Mouse (Mus musculus) hindbrain, embryonic 12.5 days (tissue): ENCODE measurements around the gene Esrrg. TPM values are rescaled to one million over a fixed set of nuclear protein-coding genes. Genes with fewer than 3 reads are reported as not detected.

Experiments used
- ATAC-seq: fragments of 200-750 bp; cut with Nextera tagmentation; 2 replicates; pipeline ENCODE4 v1.8.0; 2017; ENCODE audit warnings: moderate TSS enrichment; ENCODE audit not compliant: low FRiP score
- H3K27ac ChIP-seq: fragments of 300-500 bp; sonication (generic); 2 replicates; pipeline ENCODE4 v1.5.1; 2016; ENCODE audit warnings: mild to moderate bottlenecking
- H3K27me3 ChIP-seq: fragments of 300-500 bp; sonication (generic); 2 replicates; pipeline ENCODE4 v1.6.1; 2016; ENCODE audit warnings: mild to moderate bottlenecking
- H3K36me3 ChIP-seq: fragments of 300-500 bp; sonication (generic); 2 replicates; pipeline ENCODE4 v1.6.1; 2016; ENCODE audit warnings: mild to moderate bottlenecking
- H3K4me1 ChIP-seq: fragments of 300-500 bp; sonication (generic); 2 replicates; pipeline ENCODE4 v1.6.1; 2016
- H3K4me2 ChIP-seq: fragments of 300-500 bp; sonication (generic); replicated peaks from 2 replicates; pipeline ENCODE4 v1.6.1; 2016; ENCODE audit warnings: mild to moderate bottlenecking
- H3K4me3 ChIP-seq: fragments of 300-500 bp; sonication (generic); 2 replicates; pipeline ENCODE4 v1.5.1; 2016; ENCODE audit warnings: mild to moderate bottlenecking
- H3K9ac ChIP-seq: fragments of 300-500 bp; sonication (generic); 2 replicates; pipeline ENCODE4 v1.6.1; 2016; ENCODE audit warnings: mild to moderate bottlenecking, moderate library complexity
- H3K9me3 ChIP-seq: fragments of 300-500 bp; sonication (generic); replicated peaks from 2 replicates; pipeline ENCODE4 v1.6.1; 2016; ENCODE audit warnings: mild to moderate bottlenecking
- WGBS: fragments of 180-500 bp; shearing (Covaris S2); methylation state at CpG from one replicate; pipeline ENCODE4 v1.1.7; 2016; 5-methylcytosine and 5-hydroxymethylcytosine counted together
- polyA plus RNA-seq: library from polyadenylated mRNA; unstranded; fragments of >200 nt; fragmentation: Nextera tagmentation; extraction: Ambion mirVana; gene quantifications from 2 replicates; pipeline ENCODE4 v1.2.1, GENCODE M21; 2016

The Esrrg gene
- polyA plus RNA-seq, 1 experiment from 2014 or later: 19.3 TPM

- ATAC-seq: no peak
- Histone ChIP-seq H3K4me2 (no peak overlapping the region), H3K9me3 (no peaks in the 10 kb centered on the region), H3K4me3 (no peak overlapping the region), H3K36me3 (no peaks in the 10 kb centered on the region), H3K27me3 (no peaks in the 10 kb centered on the region), H3K27ac (no peak overlapping the region), H3K9ac (no peak overlapping the region), H3K4me1 (no peaks in the 10 kb centered on the region; the same call in none of the 2 replicates)
- WGBS: 73% methylated on average over 5 of the region's 5 CpGs
Measured at GRCm38 (mm10) chr1:187762641-187763450, 154.3 kb downstream of the Esrrg start.

DNA sequence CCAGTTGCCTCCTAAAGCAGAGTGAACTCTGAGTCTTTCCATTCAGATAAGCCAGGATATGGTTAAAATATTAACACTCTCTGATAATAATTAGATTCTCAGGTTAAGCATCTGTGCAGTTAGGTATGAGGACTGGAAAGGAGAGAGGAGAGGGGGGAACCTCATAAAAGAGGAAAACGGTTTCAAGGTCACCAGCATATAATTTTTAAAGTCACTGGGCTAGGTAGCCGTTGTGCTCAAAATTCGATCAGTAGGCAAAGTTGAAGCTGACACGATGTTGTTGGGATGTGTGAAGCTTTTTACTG is 154.8 kb downstream of the Esrrg start:
- Histone ChIP-seq H3K27me3 (no peaks in the 10 kb centered on the region), H3K36me3 (no peaks in the 10 kb centered on the region), H3K4me2 (no peak overlapping the region), H3K4me1 (no peaks in the 10 kb centered on the region; the same call in 1 of the 2 replicates), H3K9ac (no peak overlapping the region), H3K27ac (no peak overlapping the region), H3K4me3 (no peak overlapping the region), H3K9me3 (no peaks in the 10 kb centered on the region)
- WGBS: 78% methylated on average over 4 of the region's 4 CpGs
- no peak for ATAC-seq

DNA sequence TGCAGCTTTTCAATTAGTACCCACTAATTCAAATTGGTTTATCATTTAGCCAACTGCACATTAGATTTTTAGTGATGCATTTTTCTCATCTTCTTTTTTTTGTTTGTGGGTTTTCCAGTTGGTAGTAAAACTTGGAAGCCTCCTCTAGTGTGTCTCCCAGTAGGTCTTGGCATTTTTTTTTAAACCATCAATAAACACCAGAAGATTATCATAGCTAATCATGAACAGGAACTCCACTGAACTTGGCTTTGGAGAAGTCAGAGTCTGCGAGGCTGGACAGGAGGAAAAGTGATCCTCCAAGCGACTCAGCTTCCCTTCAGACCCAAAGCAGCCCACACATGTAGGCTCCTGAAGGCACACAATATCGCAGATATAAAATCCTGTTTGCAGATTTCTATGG is 155.2 kb downstream of the Esrrg start:
- no peak for ATAC-seq
- no peaks in the 10 kb centered on the region for H3K9me3 ChIP-seq

GRCm38 (mm10) chr1:187765577-187765976 is 157.0 kb downstream of the Esrrg start:
- Histone ChIP-seq H3K4me3 (no peak overlapping the region), H3K36me3 (no peaks in the 10 kb centered on the region), H3K27ac (no peak overlapping the region), H3K4me1 (no peaks in the 10 kb centered on the region; the same call in 1 of the 2 replicates), H3K4me2 (no peak overlapping the region), H3K9ac (no peak overlapping the region), H3K9me3 (no peaks in the 10 kb centered on the region), H3K27me3 (no peaks in the 10 kb centered on the region)
- WGBS: 53% methylated on average over 5 of the region's 5 CpGs
- no peak for ATAC-seq

More for the DNA sequence above, 155.2 kb downstream of the Esrrg start:
- H3K36me3 ChIP-seq: no peaks in the 10 kb centered on the region
- no peak overlapping the region for H3K4me3 ChIP-seq
- no peak overlapping the region for H3K27ac ChIP-seq
- no peaks in the 10 kb centered on the region; the same call in 1 of the 2 replicates for H3K4me1 ChIP-seq
- no peak overlapping the region for H3K9ac ChIP-seq
- no peak overlapping the region for H3K4me2 ChIP-seq
- WGBS: 79% methylated on average over 3 of the region's 3 CpGs
- no peaks in the 10 kb centered on the region for H3K27me3 ChIP-seq

DNA sequence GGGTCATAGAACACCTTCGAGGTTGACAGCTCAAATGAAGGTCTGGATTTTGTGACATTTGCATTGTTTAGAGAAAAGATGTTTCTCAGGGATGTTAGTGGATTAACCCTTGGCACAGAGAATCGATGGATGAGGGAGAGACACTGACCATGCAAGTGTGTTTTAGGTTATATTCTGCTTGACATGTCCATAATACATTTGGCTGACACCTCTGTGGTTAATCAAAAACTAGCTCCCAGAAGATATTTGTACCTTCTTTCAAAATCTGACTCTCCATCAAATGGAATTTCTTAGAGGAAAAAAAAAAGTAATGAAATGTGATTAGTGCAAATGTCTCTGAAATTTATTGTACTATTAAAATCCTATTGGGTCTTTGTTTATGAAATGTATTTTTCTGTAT is 158.8 kb downstream of the Esrrg start:
- 84% methylated on average over 2 of the region's 2 CpGs for WGBS
- no peaks in the 10 kb centered on the region for H3K36me3 ChIP-seq
- no peak for ATAC-seq
- no peak overlapping the region for H3K4me2 ChIP-seq
- no peaks in the 10 kb centered on the region for H3K27me3 ChIP-seq
- H3K9ac ChIP-seq: no peak overlapping the region
- no peak overlapping the region for H3K4me3 ChIP-seq
- no peaks in the 10 kb centered on the region for H3K9me3 ChIP-seq
- H3K27ac ChIP-seq: no peak overlapping the region
- no peaks in the 10 kb centered on the region; the same call in 1 of the 2 replicates for H3K4me1 ChIP-seq

- Histone ChIP-seq H3K4me2 (no peak overlapping the region), H3K27me3 (no peaks in the 10 kb centered on the region), H3K27ac (no peak overlapping the region), H3K9ac (no peak overlapping the region), H3K4me1 (no peaks in the 10 kb centered on the region; the same call in 1 of the 2 replicates), H3K4me3 (no peak overlapping the region), H3K9me3 (no peaks in the 10 kb centered on the region), H3K36me3 (no peaks in the 10 kb centered on the region)
- WGBS: 94% methylated on average over 3 of the region's 3 CpGs
- ATAC-seq: no peak
Measured at GRCm38 (mm10) chr1:187770234-187770633, 161.6 kb downstream of the Esrrg start.

GRCm38 (mm10) chr1:187771067-187771466 is 162.5 kb downstream of the Esrrg start:
- no peaks in the 10 kb centered on the region for H3K9me3 ChIP-seq
- WGBS: 71% methylated on average over 4 of the region's 4 CpGs
- no peak for ATAC-seq

GRCm38 (mm10) chr1:187779589-187780178 is 171.1 kb downstream of the Esrrg start:
- Histone ChIP-seq H3K36me3 (no peaks in the 10 kb centered on the region), H3K9me3 (no peaks in the 10 kb centered on the region), H3K9ac (no peak overlapping the region), H3K4me1 (0 out of 2 replicates have a peak, but pooled peaks cover 2% of the 10 kb centered on the region), H3K4me2 (no peak overlapping the region), H3K27ac (no peak overlapping the region), H3K27me3 (no peaks in the 10 kb centered on the region), H3K4me3 (no peak overlapping the region)
- 38% methylated on average over 10 of the region's 10 CpGs for WGBS
- peak; percentile 75 for ATAC-seq

More at GRCm38 (mm10) chr1:187771067-187771466, 162.5 kb downstream of the Esrrg start:
- Histone ChIP-seq H3K4me2 (no peak overlapping the region), H3K4me3 (no peak overlapping the region), H3K4me1 (no peaks in the 10 kb centered on the region), H3K27ac (no peak overlapping the region), H3K36me3 (no peaks in the 10 kb centered on the region), H3K27me3 (no peaks in the 10 kb centered on the region), H3K9ac (no peak overlapping the region)

DNA sequence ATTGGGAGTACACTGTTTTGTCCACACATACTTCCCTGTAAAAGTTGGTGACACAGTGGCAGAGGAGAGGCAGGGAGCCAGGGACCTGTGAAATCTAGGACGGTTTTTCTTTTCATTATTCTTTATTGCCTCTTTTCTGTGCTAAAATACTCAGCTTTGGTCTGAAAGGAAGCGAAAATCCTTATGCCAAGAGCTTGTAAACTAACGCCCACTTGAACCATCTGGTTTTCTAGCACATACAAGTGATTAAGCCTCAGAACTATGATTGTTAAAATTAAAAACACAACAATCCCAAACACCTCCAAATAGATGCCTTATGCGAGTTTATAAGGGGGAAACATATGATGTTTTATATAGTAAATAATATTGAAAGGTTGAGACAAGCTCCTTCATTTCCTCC is 176.6 kb downstream of the Esrrg start:
- H3K9ac ChIP-seq: no peak overlapping the region
- ATAC-seq: no peak
- 89% methylated on average over 4 of the region's 4 CpGs for WGBS

DNA sequence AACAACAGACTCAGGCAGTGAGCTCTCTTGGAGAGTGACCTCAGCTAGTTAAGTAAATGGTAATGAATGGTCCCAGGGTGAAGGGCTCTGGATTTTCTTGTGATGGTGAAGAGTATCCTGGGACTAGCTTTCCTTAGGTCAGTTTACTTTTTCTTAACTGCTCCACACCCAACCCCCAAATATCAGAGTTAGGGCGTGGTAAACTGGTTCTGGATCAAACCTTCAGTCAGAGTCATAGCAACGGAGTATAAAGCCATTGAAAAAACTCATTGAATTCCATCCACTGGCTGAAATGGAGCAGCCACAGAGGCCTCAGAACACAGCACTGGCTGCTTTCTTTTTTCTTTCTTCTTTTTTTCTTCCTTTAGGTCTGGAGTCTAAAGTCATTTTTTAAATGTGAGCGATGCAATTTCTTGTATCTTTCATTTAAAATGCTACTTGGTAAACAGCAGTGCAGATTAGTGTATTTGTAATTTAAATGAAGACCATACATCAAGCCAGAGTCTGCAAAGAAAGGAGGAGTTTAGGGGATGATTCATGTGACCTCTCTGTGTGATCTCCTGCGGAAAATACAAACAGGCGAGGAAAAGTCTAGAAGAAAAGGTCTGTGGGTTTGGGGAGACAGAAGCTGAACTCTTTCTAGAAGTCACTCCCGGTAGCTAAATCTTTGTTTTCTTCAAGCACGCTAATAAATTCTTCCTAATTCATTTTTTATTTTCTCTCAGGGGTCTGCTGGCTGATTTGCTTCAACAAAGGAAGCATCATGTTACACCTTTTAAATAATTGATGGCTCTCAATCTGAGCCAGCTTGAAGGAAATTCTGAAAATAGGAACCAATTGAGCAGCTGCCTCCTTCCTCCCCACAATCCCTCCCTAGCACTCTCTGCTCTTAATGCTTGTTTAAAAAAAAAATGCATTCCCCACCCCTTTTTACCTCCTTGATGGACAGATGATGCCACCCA is 178.7 kb downstream of the Esrrg start:
- Histone ChIP-seq H3K4me3 (no peak overlapping the region), H3K36me3 (no peaks in the 10 kb centered on the region), H3K4me2 (no peak overlapping the region), H3K9ac (no peak overlapping the region), H3K27me3 (no peaks in the 10 kb centered on the region), H3K4me1 (peaks cover 13% of the 10 kb centered on the region), H3K27ac (peak overlapping the region; percentile 62), H3K9me3 (no peaks in the 10 kb centered on the region)
- no peak for ATAC-seq
- WGBS: 19% methylated on average over 7 of the region's 7 CpGs

More for the DNA sequence above, 176.6 kb downstream of the Esrrg start:
- Histone ChIP-seq H3K27ac (no peak overlapping the region), H3K4me1 (peaks cover 13% of the 10 kb centered on the region), H3K9me3 (no peaks in the 10 kb centered on the region), H3K36me3 (no peaks in the 10 kb centered on the region), H3K27me3 (no peaks in the 10 kb centered on the region), H3K4me3 (no peak overlapping the region), H3K4me2 (no peak overlapping the region)

DNA sequence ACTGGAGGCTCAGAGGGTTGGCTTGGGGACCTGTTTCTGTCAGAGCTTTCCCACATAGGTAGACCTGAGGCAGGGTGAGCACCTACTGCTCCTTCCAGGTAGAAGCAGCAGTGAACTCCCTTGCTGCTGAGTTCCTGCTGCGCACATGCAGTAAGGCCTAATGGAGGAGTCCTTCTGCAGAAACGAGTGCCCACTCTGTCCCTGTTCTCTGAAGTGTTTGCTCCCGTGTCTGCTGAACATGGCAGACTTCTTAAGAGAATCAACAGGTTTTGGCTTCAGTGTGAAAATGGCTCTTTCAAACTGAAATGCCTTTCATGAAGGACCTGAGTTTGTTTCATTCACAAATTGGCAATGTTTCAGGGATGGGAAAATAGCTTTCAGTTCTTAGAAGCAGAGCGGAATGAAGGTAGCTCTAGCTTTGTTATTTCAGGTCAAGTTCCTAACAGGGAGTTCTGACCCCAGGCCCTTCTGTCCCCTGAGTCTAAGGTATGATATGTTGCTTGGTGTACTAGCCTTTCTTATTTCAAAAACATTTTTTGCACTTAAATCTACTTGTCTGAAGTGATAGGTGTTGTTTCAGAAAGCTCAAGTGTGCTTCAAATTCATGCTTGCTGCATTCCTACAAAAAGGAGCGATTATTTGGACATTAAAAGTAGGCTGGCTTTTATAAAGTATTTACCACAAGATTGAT is 185.8 kb downstream of the Esrrg start:
- Histone ChIP-seq H3K27me3 (no peaks in the 10 kb centered on the region), H3K9ac (no peak overlapping the region), H3K36me3 (no peaks in the 10 kb centered on the region), H3K4me3 (no peak overlapping the region), H3K4me2 (no peak overlapping the region), H3K9me3 (no peaks in the 10 kb centered on the region), H3K27ac (no peak overlapping the region), H3K4me1 (0 out of 2 replicates have a peak, but pooled peaks cover 5% of the 10 kb centered on the region)
- 88% methylated on average over 5 of the region's 5 CpGs for WGBS
- ATAC-seq: no peak
